Mouse (Mus musculus): Measurements from ENCODE around the gene Cenpo. TPM values are rescaled to one million over a fixed set of nuclear protein-coding genes. Genes with fewer than 3 reads are reported as not detected.

Cenpo gene
- polyA plus RNA-seq, 1 experiment from 2014 or later: 8.3 TPM

- 31% methylated on average over 2 of the region's 2 CpGs for WGBS (ENCODE audit: insufficient replicate concordance)
Measured at GRCm38 (mm10) chr12:4162886-4163285, 71.2 kb downstream of the Cenpo start.

GRCm38 (mm10) chr12:4160322-4160721 is 73.8 kb downstream of the Cenpo start:
- Histone ChIP-seq H3K9me3 (replicated peaks; ENCODE audit: control insufficient read depth, low read length) (no peaks in the 10 kb centered on the region), H3K4me3 (ENCODE audit: low read depth, low read length) (no peak overlapping the region), H3K4me1 (ENCODE audit: control insufficient read depth, low read depth, low read length) (no peaks in the 10 kb centered on the region), H3K27ac (ENCODE audit: low read length) (no peak overlapping the region), H3K36me3 (ENCODE audit: control insufficient read depth, insufficient read depth) (no peaks in the 10 kb centered on the region), H3K27me3 (ENCODE audit: control insufficient read depth, insufficient read depth, low read depth, low read length) (no peaks in the 10 kb centered on the region), H3K4me2 (ENCODE audit: low read depth, low read length) (no peak overlapping the region), H3K9ac (ENCODE audit: low read depth, low read length) (no peak overlapping the region)
- ATAC-seq (ENCODE audit: low read depth): no peak
- 70% methylated on average over 7 of the region's 7 CpGs for WGBS (ENCODE audit: insufficient replicate concordance)

More at GRCm38 (mm10) chr12:4162886-4163285, 71.2 kb downstream of the Cenpo start:
- Histone ChIP-seq H3K27me3 (ENCODE audit: control insufficient read depth, insufficient read depth, low read depth, low read length) (no peaks in the 10 kb centered on the region), H3K4me2 (ENCODE audit: low read depth, low read length) (no peak overlapping the region), H3K27ac (ENCODE audit: low read length) (no peak overlapping the region), H3K4me3 (ENCODE audit: low read depth, low read length) (no peak overlapping the region), H3K4me1 (ENCODE audit: control insufficient read depth, low read depth, low read length) (no peaks in the 10 kb centered on the region), H3K36me3 (ENCODE audit: control insufficient read depth, insufficient read depth) (no peaks in the 10 kb centered on the region), H3K9me3 (replicated peaks; ENCODE audit: control insufficient read depth, low read length) (no peaks in the 10 kb centered on the region), H3K9ac (ENCODE audit: low read depth, low read length) (no peak overlapping the region)
- no peak for ATAC-seq (ENCODE audit: low read depth)

- Histone ChIP-seq H3K4me1 (ENCODE audit: control insufficient read depth, low read depth, low read length) (no peaks in the 10 kb centered on the region), H3K27me3 (ENCODE audit: control insufficient read depth, insufficient read depth, low read depth, low read length) (no peaks in the 10 kb centered on the region), H3K4me3 (ENCODE audit: low read depth, low read length) (no peak overlapping the region), H3K9ac (ENCODE audit: low read depth, low read length) (no peak overlapping the region), H3K4me2 (ENCODE audit: low read depth, low read length) (no peak overlapping the region), H3K9me3 (replicated peaks; ENCODE audit: control insufficient read depth, low read length) (no peaks in the 10 kb centered on the region), H3K36me3 (ENCODE audit: control insufficient read depth, insufficient read depth) (no peaks in the 10 kb centered on the region), H3K27ac (ENCODE audit: low read length) (no peak overlapping the region)
- no peak for ATAC-seq (ENCODE audit: low read depth)
- 70% methylated on average over 7 of the region's 7 CpGs for WGBS (ENCODE audit: insufficient replicate concordance)
Measured at GRCm38 (mm10) chr12:4158868-4159632, 75.0 kb downstream of the Cenpo start.

GRCm38 (mm10) chr12:4158179-4158578 is 75.9 kb downstream of the Cenpo start:
- ATAC-seq (ENCODE audit: low read depth): no peak

GRCm38 (mm10) chr12:4157466-4157865 is 76.6 kb downstream of the Cenpo start:
- H3K27ac ChIP-seq (ENCODE audit: low read length): no peak overlapping the region
- no peaks in the 10 kb centered on the region for H3K9me3 ChIP-seq (replicated peaks; ENCODE audit: control insufficient read depth, low read length)
- no peaks in the 10 kb centered on the region for H3K4me1 ChIP-seq (ENCODE audit: control insufficient read depth, low read depth, low read length)
- no peak for ATAC-seq (ENCODE audit: low read depth)
- no peak overlapping the region for H3K4me3 ChIP-seq (ENCODE audit: low read depth, low read length)
- no peak overlapping the region for H3K4me2 ChIP-seq (ENCODE audit: low read depth, low read length)
- H3K27me3 ChIP-seq (ENCODE audit: control insufficient read depth, insufficient read depth, low read depth, low read length): no peaks in the 10 kb centered on the region
- 57% methylated on average over 2 of the region's 2 CpGs for whole genome bisulfite sequencing (ENCODE audit: insufficient replicate concordance)
- no peaks in the 10 kb centered on the region for H3K36me3 ChIP-seq (ENCODE audit: control insufficient read depth, insufficient read depth)
- H3K9ac ChIP-seq (ENCODE audit: low read depth, low read length): no peak overlapping the region

More at GRCm38 (mm10) chr12:4158179-4158578, 75.9 kb downstream of the Cenpo start:
- 18% methylated on average over 3 of the region's 3 CpGs for WGBS (ENCODE audit: insufficient replicate concordance)
- no peaks in the 10 kb centered on the region for H3K4me1 ChIP-seq (ENCODE audit: control insufficient read depth, low read depth, low read length)
- H3K9ac ChIP-seq (ENCODE audit: low read depth, low read length): no peak overlapping the region
- no peak overlapping the region for H3K27ac ChIP-seq (ENCODE audit: low read length)
- H3K27me3 ChIP-seq (ENCODE audit: control insufficient read depth, insufficient read depth, low read depth, low read length): no peaks in the 10 kb centered on the region
- H3K4me3 ChIP-seq (ENCODE audit: low read depth, low read length): no peak overlapping the region
- H3K4me2 ChIP-seq (ENCODE audit: low read depth, low read length): no peak overlapping the region
- H3K9me3 ChIP-seq (replicated peaks; ENCODE audit: control insufficient read depth, low read length): no peaks in the 10 kb centered on the region
- no peaks in the 10 kb centered on the region for H3K36me3 ChIP-seq (ENCODE audit: control insufficient read depth, insufficient read depth)

- ATAC-seq (ENCODE audit: low read depth): no peak
- Histone ChIP-seq H3K36me3 (ENCODE audit: control insufficient read depth, insufficient read depth) (no peaks in the 10 kb centered on the region), H3K4me2 (ENCODE audit: low read depth, low read length) (no peak overlapping the region), H3K9me3 (replicated peaks; ENCODE audit: control insufficient read depth, low read length) (no peaks in the 10 kb centered on the region), H3K4me1 (ENCODE audit: control insufficient read depth, low read depth, low read length) (no peaks in the 10 kb centered on the region), H3K27ac (ENCODE audit: low read length) (no peak overlapping the region), H3K27me3 (ENCODE audit: control insufficient read depth, insufficient read depth, low read depth, low read length) (no peaks in the 10 kb centered on the region), H3K9ac (ENCODE audit: low read depth, low read length) (no peak overlapping the region), H3K4me3 (ENCODE audit: low read depth, low read length) (no peak overlapping the region)
- WGBS (ENCODE audit: insufficient replicate concordance): 76% methylated on average over 3 of the region's 3 CpGs
Measured at GRCm38 (mm10) chr12:4151969-4152368, 82.1 kb downstream of the Cenpo start.

GRCm38 (mm10) chr12:4150936-4151335 is 83.2 kb downstream of the Cenpo start:
- Histone ChIP-seq H3K9me3 (replicated peaks; ENCODE audit: control insufficient read depth, low read length) (no peaks in the 10 kb centered on the region), H3K4me3 (ENCODE audit: low read depth, low read length) (no peak overlapping the region), H3K4me2 (ENCODE audit: low read depth, low read length) (no peak overlapping the region), H3K36me3 (ENCODE audit: control insufficient read depth, insufficient read depth) (no peaks in the 10 kb centered on the region), H3K27me3 (ENCODE audit: control insufficient read depth, insufficient read depth, low read depth, low read length) (no peaks in the 10 kb centered on the region), H3K4me1 (ENCODE audit: control insufficient read depth, low read depth, low read length) (no peaks in the 10 kb centered on the region), H3K27ac (ENCODE audit: low read length) (no peak overlapping the region), H3K9ac (ENCODE audit: low read depth, low read length) (no peak overlapping the region)
- 79% methylated on average over 2 of the region's 2 CpGs for WGBS (ENCODE audit: insufficient replicate concordance)
- no peak for ATAC-seq (ENCODE audit: low read depth)

Other genes starting within 250 kb of the Cenpo start
- 0.08 TPM in 2 replicates for gene Efr3b, start 195.4 kb downstream of the Cenpo start, polyA plus RNA-seq (2015; fragmentation: Nextera tagmentation; extraction: Ambion mirVana)
- gene Dnajc27, start 151.7 kb downstream of the Cenpo start, polyA plus RNA-seq (2015; fragmentation: Nextera tagmentation; extraction: Ambion mirVana): 0.94 and 1.2 TPM in 2 replicates
- gene Adcy3, start 101.2 kb downstream of the Cenpo start, polyA plus RNA-seq (2015; fragmentation: Nextera tagmentation; extraction: Ambion mirVana): 1.0 and 1.1 TPM in 2 replicates
- 2.0 and 2.3 TPM in 2 replicates for gene Ptrhd1, start 267 bp downstream of the Cenpo start, polyA plus RNA-seq (2015; fragmentation: Nextera tagmentation; extraction: Ambion mirVana)
- 0.76 and 1.7 TPM in 2 replicates for gene Ncoa1, start 242.9 kb upstream of the Cenpo start, polyA plus RNA-seq (2015; fragmentation: Nextera tagmentation; extraction: Ambion mirVana)